Mouse (Mus musculus): Measurements from ENCODE around the gene Ofcc1.

Gene Ofcc1

DNA sequence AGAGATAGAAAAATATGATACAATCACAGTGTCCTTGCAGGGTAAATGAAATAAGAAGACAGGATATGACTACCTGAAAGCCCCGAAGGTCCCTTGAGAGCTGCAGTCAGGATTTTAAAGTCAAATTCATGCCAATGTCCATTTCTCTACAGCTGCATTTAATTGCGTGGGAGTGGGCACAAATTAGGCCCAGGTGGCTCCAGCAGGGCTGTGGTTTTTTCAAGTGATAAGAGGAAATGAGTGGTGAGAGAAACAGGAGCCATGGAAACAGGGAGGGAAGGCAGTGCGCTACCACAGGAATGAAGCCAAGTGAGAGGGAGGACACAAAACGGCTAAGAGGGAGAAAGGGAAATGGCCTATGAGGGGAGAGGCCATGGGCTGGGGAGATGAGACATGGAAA is 363.3 kb downstream of the Ofcc1 start:
- no peak for DNase-seq (ENCODE audit: low spot score)

DNA sequence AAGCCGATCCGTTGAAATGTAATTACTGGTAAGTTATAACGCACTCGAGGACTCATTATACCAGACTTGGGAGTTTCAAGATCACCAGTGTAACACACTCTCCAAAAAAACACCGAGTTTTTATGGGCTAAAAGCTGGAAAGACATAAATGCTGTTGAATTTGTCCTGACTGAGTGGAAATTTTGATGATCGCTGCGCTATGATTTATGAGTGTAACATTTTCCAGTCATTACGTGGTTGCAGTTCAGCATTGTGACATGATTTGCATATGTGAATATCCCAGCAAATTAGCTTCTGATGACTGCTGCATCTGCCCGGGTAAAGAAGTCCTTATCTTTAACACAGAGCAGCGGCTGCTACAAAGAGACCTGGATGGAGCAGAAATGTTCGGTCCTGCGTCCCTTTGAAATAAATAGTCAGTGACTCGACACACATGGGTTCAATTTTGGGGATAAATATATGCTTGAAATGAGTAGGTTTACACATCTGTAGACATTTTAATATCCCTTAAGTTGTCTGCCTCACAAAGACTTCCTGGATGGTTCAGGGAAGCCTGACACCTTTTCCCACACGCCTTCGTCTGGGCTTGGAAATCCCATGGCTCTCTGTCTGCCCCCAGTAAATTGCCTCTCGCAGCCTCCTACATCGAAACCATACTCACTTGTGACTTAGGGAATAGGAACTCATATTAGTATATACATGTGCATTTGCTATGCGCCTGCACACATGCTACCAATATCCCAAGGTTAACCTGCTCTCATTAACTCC is 381.8 kb downstream of the Ofcc1 start:
- DNase-seq (ENCODE audit: low spot score), result no peak

DNA sequence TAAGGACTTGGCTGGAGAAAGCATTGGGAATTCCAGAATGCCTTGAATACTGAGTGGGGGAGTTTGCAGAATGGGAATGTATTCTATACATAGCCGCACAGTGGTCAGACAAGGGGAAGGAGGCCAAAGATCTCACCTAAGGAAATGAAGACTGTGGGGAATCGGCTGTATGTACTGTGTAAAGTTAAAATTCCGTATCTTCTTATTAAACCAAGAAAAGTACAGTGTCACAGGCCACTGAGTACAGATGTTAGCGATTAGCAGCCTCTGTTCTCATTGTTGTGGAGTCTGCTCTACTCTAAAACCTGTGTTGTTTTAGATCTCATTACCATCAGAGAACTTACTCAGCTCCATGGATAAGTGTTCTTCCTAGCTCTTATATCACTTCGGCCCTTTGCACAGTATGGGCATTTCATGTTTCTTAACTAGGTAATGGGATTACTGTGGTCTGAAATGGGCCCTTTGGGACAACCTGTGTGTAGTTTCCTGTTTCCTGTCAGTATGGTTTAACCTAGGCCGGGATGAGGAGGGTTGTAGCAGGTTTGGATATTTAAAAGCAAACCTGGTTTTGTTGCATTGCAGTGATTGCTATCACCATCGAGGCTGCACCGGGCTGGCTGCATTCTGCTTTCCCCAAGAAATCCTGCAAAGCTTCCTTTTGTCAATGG is 392.8 kb downstream of the Ofcc1 start:
- no peak for DNase-seq (ENCODE audit: low spot score)

- DNase-seq (ENCODE audit: low spot score), result no peak
These were observed 404.0 kb downstream of the Ofcc1 start for GRCm38 (mm10) chr13:39957226-39957625.

DNA sequence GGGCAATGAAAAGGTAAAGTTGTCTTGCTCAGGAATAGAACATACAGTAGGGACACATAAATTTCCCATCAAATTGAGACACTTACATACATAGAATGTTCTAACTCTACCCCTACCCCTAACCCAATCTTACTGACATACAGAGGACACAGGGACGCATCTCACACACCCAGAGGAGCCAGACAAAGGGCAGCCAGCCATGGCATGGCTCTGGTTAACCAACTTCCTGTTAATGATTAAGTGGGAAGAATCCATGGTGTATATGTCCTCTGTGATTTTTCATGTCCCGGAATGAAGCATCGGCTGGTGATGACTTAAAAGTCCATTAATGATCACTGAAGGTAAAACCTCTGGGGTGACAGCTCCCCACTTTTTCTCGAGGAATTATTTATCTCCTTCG is 405.2 kb downstream of the Ofcc1 start:
- no peak for DNase-seq (ENCODE audit: low spot score)

Data from ovary, postnatal 10 days (tissue).